Mouse (Mus musculus) forebrain, embryonic 13.5 days (tissue): Measurements from ENCODE around the gene Pmm2. TPM values are rescaled to one million over a fixed set of nuclear protein-coding genes. Genes with fewer than 3 reads are reported as not detected.

Source experiments
- ATAC-seq: fragments of 200-750 bp; cut with Nextera tagmentation; 2 replicates; pipeline ENCODE4 v1.8.0; 2017
- H3K27ac ChIP-seq: fragments of 300-500 bp; sonication (generic); 2 replicates; pipeline ENCODE4 v1.5.1; 2015; ENCODE audit warnings: inconsistent platforms, mild to moderate bottlenecking, moderate library complexity
- H3K27me3 ChIP-seq: fragments of 300-500 bp; sonication (generic); 2 replicates; pipeline ENCODE4 v1.6.1; 2015; ENCODE audit warnings: mild to moderate bottlenecking, inconsistent platforms
- H3K36me3 ChIP-seq: fragments of 300-500 bp; sonication (generic); 2 replicates; pipeline ENCODE4 v1.6.1; 2015; ENCODE audit warnings: mild to moderate bottlenecking, inconsistent platforms; ENCODE audit not compliant: poor library complexity, severe bottlenecking
- H3K4me1 ChIP-seq: fragments of 300-500 bp; sonication (generic); 2 replicates; pipeline ENCODE4 v1.6.1; 2015; ENCODE audit warnings: inconsistent platforms
- H3K4me2 ChIP-seq: fragments of 300-500 bp; sonication (generic); 2 replicates; pipeline ENCODE4 v1.6.1; 2015; ENCODE audit warnings: inconsistent platforms, mild to moderate bottlenecking, moderate library complexity
- H3K4me3 ChIP-seq: fragments of 300-500 bp; sonication (generic); 2 replicates; pipeline ENCODE4 v1.5.1; 2015; ENCODE audit warnings: mild to moderate bottlenecking, inconsistent platforms
- H3K9ac ChIP-seq: fragments of 300-500 bp; sonication (generic); 2 replicates; pipeline ENCODE4 v1.6.1; 2015; ENCODE audit warnings: mild to moderate bottlenecking, inconsistent platforms
- H3K9me3 ChIP-seq: fragments of 300-500 bp; sonication (generic); replicated peaks from 2 replicates; pipeline ENCODE4 v1.6.1; 2016; ENCODE audit warnings: inconsistent platforms
- WGBS: fragments of 180-500 bp; shearing (Covaris S2); methylation state at CpG from one replicate; pipeline ENCODE4 v1.1.7; 2015; 5-methylcytosine and 5-hydroxymethylcytosine counted together
- polyA plus RNA-seq: library from polyadenylated mRNA; unstranded; fragments of >200 nt; fragmentation: Nextera tagmentation; extraction: Ambion mirVana; gene quantifications from 2 replicates; pipeline ENCODE4 v1.2.1, GENCODE M21; 2015

Pmm2 gene
- polyA plus RNA-seq, 1 experiment from 2014 or later: 50.8 TPM

DNA sequence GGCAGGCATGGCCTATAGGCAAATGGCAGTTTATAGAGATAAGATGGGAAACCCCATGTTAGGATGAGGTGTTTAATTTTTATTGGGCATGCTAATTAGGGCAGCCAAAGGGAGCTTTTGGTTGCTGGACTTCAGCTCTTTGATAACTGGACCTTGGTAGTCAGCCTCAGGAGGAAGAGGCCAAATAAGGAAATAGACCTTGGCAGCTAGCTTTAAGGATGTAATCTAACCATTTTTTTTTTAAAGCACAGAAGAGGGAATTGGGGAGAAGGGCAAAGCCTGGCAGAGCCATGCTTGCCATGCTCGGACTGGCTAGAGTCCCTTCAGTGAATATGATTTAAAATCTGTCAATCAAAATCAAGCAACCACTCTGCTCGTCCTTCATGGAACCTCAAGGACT, 7.1 kb upstream of the Pmm2 start:
- ATAC-seq: no peak
- no peaks in the 10 kb centered on the region for H3K9me3 ChIP-seq
- WGBS: 85% methylated on average over 2 of the region's 2 CpGs
- H3K36me3 ChIP-seq: peaks cover 32% of the 10 kb centered on the region
- no peak overlapping the region for H3K4me2 ChIP-seq
- H3K4me3 ChIP-seq: no peak overlapping the region
- H3K27me3 ChIP-seq: no peaks in the 10 kb centered on the region
- H3K27ac ChIP-seq: no peak overlapping the region
- H3K4me1 ChIP-seq: no peaks in the 10 kb centered on the region
- H3K9ac ChIP-seq: no peak overlapping the region

DNA sequence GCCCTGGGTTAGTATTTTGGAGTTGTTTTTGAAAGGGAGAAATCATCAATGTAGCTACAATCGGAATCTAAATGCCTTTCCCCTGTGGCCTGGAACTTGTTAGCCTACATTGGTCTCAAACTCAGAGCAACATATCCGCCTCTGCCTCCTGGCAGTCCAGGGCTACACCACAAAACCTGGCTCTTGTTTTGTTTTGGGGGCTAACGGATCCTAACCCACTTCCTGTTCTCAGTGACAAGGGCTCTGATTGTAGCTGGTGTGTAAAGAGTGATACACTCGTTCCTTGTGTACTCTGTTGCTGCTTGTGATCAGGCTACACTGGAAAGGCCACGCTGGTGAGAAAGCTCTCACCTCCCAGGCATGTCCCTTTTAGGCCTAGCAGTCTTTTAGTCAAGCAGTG, 6.0 kb upstream of the Pmm2 start:
- no peaks in the 10 kb centered on the region for H3K27me3 ChIP-seq
- WGBS: 88% methylated on average over 5 of the region's 5 CpGs
- H3K9me3 ChIP-seq: no peaks in the 10 kb centered on the region
- peaks cover 10% of the 10 kb centered on the region for H3K4me1 ChIP-seq
- no peak for ATAC-seq
- H3K36me3 ChIP-seq: peaks cover 38% of the 10 kb centered on the region
- no peak overlapping the region for H3K9ac ChIP-seq
- no peak overlapping the region for H3K27ac ChIP-seq
- H3K4me2 ChIP-seq: no peak overlapping the region
- no peak overlapping the region for H3K4me3 ChIP-seq

DNA sequence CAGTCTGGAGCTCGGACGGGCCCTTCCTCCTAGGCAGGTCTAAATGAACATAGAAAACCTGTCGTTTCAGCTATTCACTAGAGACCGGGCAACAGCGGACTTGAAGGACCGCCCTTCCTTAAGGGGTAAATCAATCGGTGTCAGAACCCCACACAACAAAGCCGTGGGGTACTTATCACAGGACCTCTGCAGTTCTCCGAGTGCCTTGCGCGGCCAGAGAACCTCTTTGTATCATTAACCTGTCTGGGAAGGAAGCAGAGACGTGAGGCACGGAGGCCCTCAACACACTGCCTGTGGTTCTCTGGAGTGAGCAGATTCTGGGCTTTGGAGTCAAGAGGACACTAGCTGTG, 632 bp upstream of the Pmm2 start:
- Histone ChIP-seq H3K4me2 (peak overlapping the region; percentile 94), H3K27ac (peak overlapping the region; percentile 70), H3K4me1 (peaks cover 28% of the 10 kb centered on the region), H3K4me3 (peak overlapping the region; percentile 62), H3K27me3 (no peaks in the 10 kb centered on the region), H3K9ac (peak overlapping the region; percentile 84), H3K9me3 (no peaks in the 10 kb centered on the region), H3K36me3 (peaks cover 35% of the 10 kb centered on the region)
- ATAC-seq: no peak; the same call in none of the 2 replicates
- WGBS: under 1% methylated on average over 13 of the region's 13 CpGs

DNA sequence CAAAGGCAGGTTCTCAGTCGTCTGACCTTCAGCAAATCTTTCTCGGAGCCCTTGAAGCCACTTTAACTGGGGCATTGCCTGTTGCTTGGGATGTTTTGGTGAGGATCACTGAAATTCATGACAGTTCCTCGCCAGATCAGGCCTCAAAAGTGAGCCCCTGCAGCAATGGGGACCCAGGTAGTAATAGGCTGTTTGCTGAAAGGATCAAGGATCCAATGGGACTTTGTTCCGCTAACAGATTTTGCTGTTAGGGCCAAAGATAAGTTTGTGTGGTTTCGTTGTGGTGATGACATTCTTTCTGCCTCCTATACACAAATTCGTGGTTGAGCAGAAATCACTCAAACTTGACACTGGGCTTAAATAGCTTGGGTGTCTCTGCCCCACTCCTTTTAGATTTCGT, 657 bp downstream of the Pmm2 start:
- Histone ChIP-seq H3K4me1 (peaks cover 28% of the 10 kb centered on the region), H3K4me2 (peak overlapping the region; percentile 94), H3K9ac (peak overlapping the region; percentile 84), H3K36me3 (peaks cover 31% of the 10 kb centered on the region), H3K27me3 (no peaks in the 10 kb centered on the region), H3K4me3 (peak overlapping the region; percentile 62), H3K27ac (no peak overlapping the region; the same call in 1 of the 2 replicates), H3K9me3 (no peaks in the 10 kb centered on the region)
- ATAC-seq: no peak
- 47% methylated on average over 7 of the region's 7 CpGs for WGBS

DNA sequence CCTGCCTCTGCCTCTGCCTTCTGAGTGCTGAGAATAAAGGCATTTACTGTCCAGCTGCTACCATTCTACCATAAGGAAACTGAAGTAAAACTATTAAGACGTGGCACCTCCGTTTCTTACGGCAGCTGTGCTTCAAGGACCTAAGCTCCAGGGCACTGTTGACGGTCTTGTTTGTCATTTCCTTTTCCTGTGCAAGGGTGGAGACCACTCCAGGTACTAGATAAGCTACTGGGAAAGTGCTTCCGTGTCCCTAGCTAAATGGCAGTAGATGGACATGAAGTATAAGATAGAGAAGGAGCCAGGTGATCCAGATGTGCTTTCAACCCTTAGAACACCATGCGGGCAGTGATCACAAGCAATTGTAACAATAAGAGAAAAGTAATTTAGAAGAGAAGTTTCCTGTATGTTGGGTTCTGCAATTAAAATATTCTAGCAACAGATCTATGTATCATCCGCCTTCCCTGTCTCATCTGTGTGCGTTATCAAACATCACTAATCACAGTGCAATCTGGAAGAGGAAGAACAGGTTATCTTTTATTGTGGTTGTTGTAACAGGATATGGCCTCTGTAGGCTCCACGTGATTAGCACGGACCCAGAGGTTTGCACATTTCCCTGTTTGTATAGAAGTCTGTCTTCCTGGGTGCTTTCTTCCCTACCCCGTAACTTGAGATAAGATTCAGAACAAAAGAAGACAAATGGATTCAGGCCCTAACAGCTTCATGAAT, 2.2 kb downstream of the Pmm2 start:
- peaks cover 38% of the 10 kb centered on the region for H3K36me3 ChIP-seq
- no peaks in the 10 kb centered on the region for H3K9me3 ChIP-seq
- ATAC-seq: no peak
- no peak overlapping the region for H3K27ac ChIP-seq
- WGBS: 94% methylated on average over 11 of the region's 11 CpGs
- no peak overlapping the region for H3K4me2 ChIP-seq
- H3K4me3 ChIP-seq: no peak overlapping the region
- H3K9ac ChIP-seq: no peak overlapping the region
- no peaks in the 10 kb centered on the region for H3K27me3 ChIP-seq
- peaks cover 28% of the 10 kb centered on the region for H3K4me1 ChIP-seq

DNA sequence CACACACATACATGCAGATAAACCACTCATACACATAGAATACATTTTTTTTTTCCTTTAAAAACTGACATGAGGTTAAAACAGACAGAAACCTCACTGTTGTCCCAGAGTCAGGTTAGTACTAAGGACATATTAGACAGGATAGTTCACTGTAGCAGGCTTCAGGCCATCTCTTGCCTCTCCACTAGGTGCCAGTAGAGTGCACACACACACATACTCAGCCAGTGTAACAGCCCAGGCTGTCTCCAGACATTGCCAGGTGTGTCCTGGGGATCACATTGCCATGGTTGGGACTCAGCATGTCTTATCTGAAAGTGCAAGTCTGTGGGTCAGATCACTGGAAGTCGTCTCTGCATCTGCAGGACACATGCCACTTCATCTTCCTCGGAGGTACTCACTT, 6.4 kb downstream of the Pmm2 start:
- 73% methylated on average over 2 of the region's 2 CpGs for WGBS
- Histone ChIP-seq H3K4me2 (no peak overlapping the region), H3K4me3 (no peak overlapping the region), H3K27me3 (no peaks in the 10 kb centered on the region), H3K27ac (no peak overlapping the region), H3K9me3 (no peaks in the 10 kb centered on the region), H3K9ac (no peak overlapping the region), H3K4me1 (peaks cover 5% of the 10 kb centered on the region), H3K36me3 (peaks cover 66% of the 10 kb centered on the region)
- ATAC-seq: peak; percentile 79

DNA sequence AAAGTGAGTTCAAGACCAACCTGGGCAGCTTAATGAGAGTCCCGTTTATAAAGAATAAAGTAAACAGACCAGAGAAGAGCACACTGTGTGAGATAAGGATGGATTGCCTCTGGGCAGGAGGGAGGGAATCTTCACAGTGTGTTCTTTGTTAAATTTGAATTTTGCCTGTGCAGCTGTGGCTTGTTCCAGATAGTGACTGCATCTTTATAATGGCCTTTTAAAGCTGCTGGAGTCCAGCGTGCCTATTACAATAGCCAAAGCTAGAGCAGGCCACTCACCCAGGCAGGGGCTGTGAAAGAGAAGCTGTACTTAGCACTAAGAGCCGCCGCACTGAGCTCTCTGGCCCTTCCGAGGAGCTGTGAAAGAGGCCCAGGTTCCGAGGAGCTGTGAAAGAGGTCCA, 8.1 kb downstream of the Pmm2 start:
- no peak for ATAC-seq
- Histone ChIP-seq H3K4me2 (no peak overlapping the region), H3K27ac (no peak overlapping the region), H3K4me3 (no peak overlapping the region), H3K9ac (no peak overlapping the region), H3K9me3 (no peaks in the 10 kb centered on the region), H3K4me1 (no peaks in the 10 kb centered on the region), H3K27me3 (no peaks in the 10 kb centered on the region), H3K36me3 (peaks cover 82% of the 10 kb centered on the region)
- WGBS: 84% methylated on average over 6 of the region's 6 CpGs

DNA sequence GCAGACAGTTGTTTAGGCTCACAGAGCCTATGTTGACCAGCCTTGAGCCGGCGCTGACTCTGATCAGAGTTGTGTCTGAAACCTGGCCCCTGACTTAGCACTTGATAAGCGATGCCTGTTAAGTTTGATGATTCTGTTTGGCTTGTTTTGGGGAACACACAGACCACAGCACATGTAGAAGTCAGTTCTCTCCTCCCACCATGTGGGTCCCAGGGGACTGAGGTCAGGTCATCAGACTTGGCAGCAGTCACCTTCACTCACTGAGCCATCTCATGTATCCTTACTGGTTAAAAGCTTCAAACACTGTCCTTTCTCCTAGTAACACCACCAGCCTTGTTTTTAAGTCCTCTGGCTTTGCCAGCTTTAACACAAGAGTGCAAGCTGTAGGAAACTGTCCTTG, 12.5 kb downstream of the Pmm2 start:
- ATAC-seq: no peak
- Histone ChIP-seq H3K9me3 (no peaks in the 10 kb centered on the region), H3K9ac (no peak overlapping the region), H3K4me1 (no peaks in the 10 kb centered on the region), H3K27ac (no peak overlapping the region), H3K4me2 (no peak overlapping the region), H3K36me3 (peaks cover 84% of the 10 kb centered on the region), H3K4me3 (no peak overlapping the region), H3K27me3 (no peaks in the 10 kb centered on the region)
- WGBS: 100% methylated on average over 3 of the region's 3 CpGs

DNA sequence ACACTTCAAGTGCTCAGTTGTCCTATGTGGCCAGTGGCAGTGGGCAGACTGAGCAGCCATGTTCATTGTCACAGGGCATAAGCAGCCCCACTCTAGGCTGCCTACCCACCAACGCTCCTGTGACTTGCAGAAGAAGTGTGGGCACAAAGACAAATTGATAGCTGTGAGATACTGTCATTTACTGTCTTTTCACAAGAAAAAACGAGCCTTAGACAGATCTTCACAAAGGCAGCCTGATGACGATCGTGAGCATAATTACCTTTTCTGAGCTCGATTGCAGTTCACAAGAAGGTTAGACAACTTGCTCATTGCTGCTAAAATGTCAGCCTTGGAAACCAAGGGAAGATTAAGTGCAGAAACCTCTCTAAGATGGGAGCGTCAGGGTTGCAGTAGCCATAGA, 17.6 kb downstream of the Pmm2 start:
- H3K4me1 ChIP-seq: no peaks in the 10 kb centered on the region
- H3K4me2 ChIP-seq: no peak overlapping the region
- H3K36me3 ChIP-seq: peaks cover 84% of the 10 kb centered on the region
- H3K27ac ChIP-seq: no peak overlapping the region
- no peak overlapping the region for H3K4me3 ChIP-seq
- no peaks in the 10 kb centered on the region for H3K9me3 ChIP-seq
- no peak for ATAC-seq
- no peak overlapping the region for H3K9ac ChIP-seq
- WGBS: 89% methylated on average over 6 of the region's 6 CpGs
- H3K27me3 ChIP-seq: no peaks in the 10 kb centered on the region

DNA sequence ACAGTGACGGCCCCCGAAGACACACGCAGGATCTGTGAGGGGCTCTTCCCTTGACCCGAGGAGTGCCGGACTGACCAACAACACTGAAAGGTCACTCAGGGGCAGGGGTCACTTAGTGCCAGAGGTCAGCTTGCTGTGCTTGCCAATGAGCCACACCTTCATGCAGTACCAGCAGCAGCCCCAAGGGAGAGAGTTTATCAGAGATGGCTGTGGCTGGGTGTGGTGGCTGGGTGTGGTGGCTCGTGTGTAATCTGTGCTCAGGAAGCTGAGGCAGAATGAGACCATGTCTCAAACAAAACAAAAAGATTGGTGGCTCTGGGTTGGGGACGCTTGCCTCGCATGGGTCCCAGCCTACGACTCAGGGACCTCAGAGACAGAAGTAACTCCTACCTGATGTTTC, 18.1 kb downstream of the Pmm2 start:
- ATAC-seq: no peak
- 93% methylated on average over 9 of the region's 9 CpGs for WGBS
- Histone ChIP-seq H3K9ac (no peak overlapping the region), H3K9me3 (no peaks in the 10 kb centered on the region), H3K4me2 (no peak overlapping the region), H3K4me3 (no peak overlapping the region), H3K27me3 (no peaks in the 10 kb centered on the region), H3K4me1 (no peaks in the 10 kb centered on the region), H3K36me3 (peaks cover 85% of the 10 kb centered on the region), H3K27ac (no peak overlapping the region)

DNA sequence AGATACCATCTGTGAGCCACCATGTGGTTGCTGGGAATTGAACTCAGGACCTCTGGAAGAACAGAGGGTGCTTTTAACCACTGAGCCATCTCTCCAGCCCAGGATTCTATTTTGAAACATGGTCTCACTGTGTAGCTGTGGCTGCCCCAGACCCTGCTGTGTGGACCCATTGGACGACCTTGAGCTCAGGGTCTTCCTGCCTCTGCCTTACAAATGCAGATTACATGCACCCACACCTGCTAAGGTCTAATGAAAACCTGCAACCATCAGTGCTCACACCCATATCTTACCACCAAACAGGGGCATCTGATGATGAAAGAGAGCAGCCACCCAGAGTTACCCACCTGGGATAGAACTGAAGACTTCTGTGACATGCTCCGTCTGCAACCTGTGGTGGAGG, 18.8 kb downstream of the Pmm2 start:
- H3K4me3 ChIP-seq: no peak overlapping the region
- no peaks in the 10 kb centered on the region for H3K9me3 ChIP-seq
- no peaks in the 10 kb centered on the region for H3K27me3 ChIP-seq
- no peak for ATAC-seq
- WGBS: 89% methylated on average over 2 of the region's 2 CpGs
- peaks cover 84% of the 10 kb centered on the region for H3K36me3 ChIP-seq
- H3K9ac ChIP-seq: no peak overlapping the region
- H3K27ac ChIP-seq: no peak overlapping the region
- H3K4me2 ChIP-seq: no peak overlapping the region
- H3K4me1 ChIP-seq: no peaks in the 10 kb centered on the region

DNA sequence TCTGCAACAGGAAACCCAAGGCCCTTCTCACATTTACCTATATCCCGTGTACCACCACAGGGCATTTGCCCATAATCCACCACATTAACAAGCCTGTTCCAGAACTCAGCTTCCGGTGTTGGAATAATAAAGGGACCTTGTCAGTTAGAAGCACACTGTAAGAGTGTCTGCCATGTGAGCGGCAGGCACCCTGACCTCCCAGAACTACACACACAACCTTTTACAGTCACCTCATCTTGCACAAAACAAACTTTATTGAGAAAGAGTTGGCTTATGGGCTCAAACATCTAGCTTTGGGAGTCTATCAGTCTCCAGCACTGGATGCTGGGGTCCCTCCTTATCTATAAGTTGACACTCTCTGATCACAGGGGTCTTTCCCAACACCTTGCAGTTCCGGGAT, 20.9 kb downstream of the Pmm2 start:
- H3K9me3 ChIP-seq: no peaks in the 10 kb centered on the region
- 80% methylated on average over 4 of the region's 4 CpGs for WGBS
- ATAC-seq: no peak
- no peaks in the 10 kb centered on the region for H3K27me3 ChIP-seq
- no peak overlapping the region for H3K4me2 ChIP-seq
- H3K9ac ChIP-seq: no peak overlapping the region
- H3K4me1 ChIP-seq: no peaks in the 10 kb centered on the region
- H3K36me3 ChIP-seq: peaks cover 86% of the 10 kb centered on the region
- no peak overlapping the region for H3K27ac ChIP-seq
- no peak overlapping the region for H3K4me3 ChIP-seq

DNA sequence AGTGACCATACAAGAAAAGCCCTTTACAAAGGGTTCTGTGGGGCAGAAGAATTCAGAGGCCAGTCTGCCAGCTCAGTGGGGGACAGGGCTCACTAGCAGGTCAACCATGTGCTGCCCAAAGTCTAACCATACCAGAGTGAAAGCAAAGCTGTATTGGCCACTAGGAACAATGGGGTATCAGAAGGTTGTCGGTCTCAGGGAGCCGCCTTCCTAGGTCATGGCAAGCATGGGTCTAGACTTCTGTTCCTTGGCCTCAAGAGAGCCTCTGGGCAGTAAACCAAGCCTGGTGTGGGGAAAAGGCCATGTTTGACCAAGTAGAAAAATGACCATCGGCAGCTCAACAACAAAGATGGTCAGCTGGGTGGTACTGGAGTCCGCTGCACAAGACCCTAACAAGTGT, 21.3 kb downstream of the Pmm2 start:
- H3K4me3 ChIP-seq: no peak overlapping the region
- no peaks in the 10 kb centered on the region for H3K27me3 ChIP-seq
- H3K4me2 ChIP-seq: no peak overlapping the region
- H3K9ac ChIP-seq: no peak overlapping the region
- no peak overlapping the region for H3K27ac ChIP-seq
- H3K36me3 ChIP-seq: peaks cover 86% of the 10 kb centered on the region
- no peaks in the 10 kb centered on the region for H3K9me3 ChIP-seq
- WGBS: 78% methylated on average over 4 of the region's 4 CpGs
- no peak for ATAC-seq
- H3K4me1 ChIP-seq: no peaks in the 10 kb centered on the region
